Mouse (Mus musculus): Measurements from ENCODE around the gene Tgfb2.

Tgfb2 gene

GRCm38 (mm10) chr1:186705915-186706248 is at the start of gene Tgfb2:
Gene Tgfb2 (minus strand): TSS chr1:186705989.
- DNase-seq = peak; percentile 97

- no peak for DNase-seq
Observed at GRCm38 (mm10) chr1:186749675-186750283, 44.0 kb upstream of the Tgfb2 start.

- peak; percentile 97 for DNase-seq
Observed at GRCm38 (mm10) chr1:186748724-186749653, 43.2 kb upstream of the Tgfb2 start, which contains the start of gene Rrp15. Gene Rrp15 (minus strand): TSS chr1:186749358.

DNA sequence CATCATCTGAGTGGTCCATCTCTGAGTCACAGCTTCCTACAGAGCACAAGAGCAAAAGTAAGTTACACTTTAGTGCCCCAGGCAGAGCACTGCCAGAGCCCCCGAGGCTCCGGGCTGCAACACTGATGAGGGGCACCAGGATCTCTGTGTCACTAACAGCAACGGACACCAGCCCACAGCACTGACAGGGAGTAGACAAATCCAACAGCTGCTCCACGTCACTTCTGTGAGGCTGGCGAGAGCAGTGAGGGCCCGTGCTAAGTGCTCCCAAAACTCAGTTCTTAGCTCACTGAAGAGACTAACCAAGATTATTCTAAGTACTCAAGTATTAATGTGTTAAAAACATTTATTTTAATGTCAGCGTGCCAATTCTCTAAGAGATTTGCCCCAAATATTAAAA is 34.0 kb upstream of the Tgfb2 start:
- peak; percentile 78 for DNase-seq

DNA sequence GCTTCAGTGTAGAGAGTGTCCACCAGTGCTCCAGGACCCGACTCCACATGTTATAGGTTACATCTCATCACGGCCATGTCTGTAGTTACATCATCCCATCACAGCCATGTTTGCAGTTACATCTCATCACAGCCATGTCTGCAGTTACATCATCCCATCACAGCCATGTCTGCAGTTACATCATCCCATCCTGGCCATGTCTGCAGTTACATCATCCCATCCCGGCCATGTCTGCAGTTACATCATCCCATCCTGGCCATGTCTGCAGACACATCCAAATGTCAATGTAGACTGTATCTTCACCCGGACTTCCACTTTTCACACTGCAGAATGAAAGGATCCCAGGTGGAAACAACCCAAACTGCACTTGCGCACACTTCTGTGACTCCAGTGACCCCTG is 29.7 kb upstream of the Tgfb2 start:
- DNase-seq = no peak

DNA sequence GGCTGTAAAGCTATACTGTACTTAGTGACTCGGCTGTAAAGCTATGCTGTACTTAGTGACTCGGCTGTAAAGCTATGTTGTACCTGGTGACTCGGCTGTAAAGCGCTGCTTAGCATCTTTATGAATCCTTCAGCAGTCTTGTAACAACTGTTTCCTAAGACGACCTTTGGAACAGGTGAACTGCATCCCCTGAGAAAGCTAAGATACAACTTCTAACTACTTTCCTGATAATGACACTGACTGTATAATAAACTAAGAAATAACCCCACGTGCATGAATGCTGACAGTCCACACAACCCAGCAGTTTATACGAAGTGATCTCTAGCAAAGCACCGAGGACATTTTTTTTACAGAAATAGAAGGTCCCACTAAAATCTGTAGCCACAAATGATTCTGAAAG is 27.3 kb upstream of the Tgfb2 start:
- DNase-seq = no peak

DNA sequence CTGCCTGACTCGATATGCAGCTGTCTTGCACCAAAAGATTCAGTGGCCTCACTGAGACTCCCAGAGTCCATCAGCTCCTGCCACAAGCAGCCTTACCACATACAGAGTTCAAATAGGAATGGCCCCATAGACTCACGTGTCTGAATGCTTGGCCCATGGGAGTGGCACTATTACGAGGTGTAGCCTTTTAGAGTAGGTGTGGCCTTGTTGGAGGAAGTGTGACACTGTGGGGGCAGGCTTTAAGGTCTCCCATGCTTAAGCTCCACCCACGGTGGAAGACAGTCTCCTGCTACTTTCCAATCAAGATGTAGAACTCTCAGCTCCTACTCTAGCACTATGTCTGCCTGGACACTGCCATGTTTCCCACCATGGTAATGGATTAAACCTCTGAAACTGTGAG is 23.0 kb upstream of the Tgfb2 start:
- DNase-seq = no peak

DNA sequence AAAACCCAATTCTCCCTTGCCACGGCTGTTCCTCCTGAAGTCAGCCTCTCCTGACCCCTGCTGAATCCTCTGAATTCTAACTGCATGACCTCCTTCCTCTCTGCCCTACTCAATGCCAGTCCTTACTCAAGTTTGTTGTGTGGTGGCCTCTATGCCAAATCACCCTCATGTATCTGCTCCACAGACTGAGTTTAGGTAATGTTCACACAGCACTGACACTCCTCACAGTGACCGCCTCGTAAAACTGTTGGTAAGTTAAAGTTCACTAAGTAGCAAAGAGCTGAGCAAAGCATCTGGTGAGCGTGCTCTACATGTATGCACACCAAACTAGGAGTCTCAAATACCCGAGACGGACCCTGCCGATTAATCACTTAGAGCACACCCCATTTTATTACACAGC is 20.3 kb upstream of the Tgfb2 start:
- no peak for DNase-seq

GRCm38 (mm10) chr1:186722299-186722698 is 16.5 kb upstream of the Tgfb2 start:
- DNase-seq = peak; percentile 81

- peak; percentile 96 for DNase-seq
Observed at GRCm38 (mm10) chr1:186721846-186722245, 16.1 kb upstream of the Tgfb2 start.

DNA sequence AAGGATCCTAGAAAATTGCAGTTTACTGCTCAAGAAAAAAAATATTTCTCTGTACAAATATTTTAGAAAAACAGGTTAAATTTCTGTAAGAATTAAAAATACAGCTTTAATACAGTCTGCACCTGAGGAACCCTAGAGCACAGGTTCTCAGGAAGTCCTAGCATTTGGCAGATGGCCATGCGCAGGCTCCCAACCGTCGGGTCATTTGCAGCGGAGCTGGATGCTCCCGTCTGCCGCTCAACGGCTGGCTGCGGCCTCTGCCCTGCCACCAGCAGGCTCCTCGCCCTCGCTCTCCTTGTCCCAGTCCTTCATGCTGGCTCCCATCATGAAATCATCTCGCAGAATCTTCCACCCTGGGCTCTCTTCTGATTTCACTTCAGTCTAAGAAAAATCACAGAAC is 15.4 kb upstream of the Tgfb2 start:
- no peak for DNase-seq

- DNase-seq = no peak
Observed at GRCm38 (mm10) chr1:186719708-186720107, 13.9 kb upstream of the Tgfb2 start.

GRCm38 (mm10) chr1:186718881-186719280 is 13.1 kb upstream of the Tgfb2 start:
- no peak for DNase-seq

- no peak for DNase-seq
Observed at GRCm38 (mm10) chr1:186714980-186715896, 9.4 kb upstream of the Tgfb2 start.

DNA sequence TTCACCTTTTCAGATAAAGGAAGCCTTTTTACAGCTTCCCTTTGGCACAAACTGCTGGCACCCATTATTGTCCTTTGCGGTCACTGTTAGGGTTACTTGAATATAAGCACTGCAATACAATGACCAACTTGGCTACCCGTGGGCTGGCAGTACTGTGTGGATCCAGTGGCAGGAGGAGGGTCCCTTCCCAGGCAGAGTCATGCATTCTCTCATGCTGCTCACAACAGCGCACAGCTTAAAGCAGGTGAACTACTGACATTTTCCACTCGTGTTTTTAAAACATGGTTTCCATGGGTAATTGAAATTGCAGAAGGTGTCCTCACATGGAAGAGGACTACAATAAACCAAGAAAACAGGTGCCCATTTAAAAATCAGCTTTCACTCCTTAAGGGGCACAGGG is 8.4 kb upstream of the Tgfb2 start:
- no peak for DNase-seq

DNA sequence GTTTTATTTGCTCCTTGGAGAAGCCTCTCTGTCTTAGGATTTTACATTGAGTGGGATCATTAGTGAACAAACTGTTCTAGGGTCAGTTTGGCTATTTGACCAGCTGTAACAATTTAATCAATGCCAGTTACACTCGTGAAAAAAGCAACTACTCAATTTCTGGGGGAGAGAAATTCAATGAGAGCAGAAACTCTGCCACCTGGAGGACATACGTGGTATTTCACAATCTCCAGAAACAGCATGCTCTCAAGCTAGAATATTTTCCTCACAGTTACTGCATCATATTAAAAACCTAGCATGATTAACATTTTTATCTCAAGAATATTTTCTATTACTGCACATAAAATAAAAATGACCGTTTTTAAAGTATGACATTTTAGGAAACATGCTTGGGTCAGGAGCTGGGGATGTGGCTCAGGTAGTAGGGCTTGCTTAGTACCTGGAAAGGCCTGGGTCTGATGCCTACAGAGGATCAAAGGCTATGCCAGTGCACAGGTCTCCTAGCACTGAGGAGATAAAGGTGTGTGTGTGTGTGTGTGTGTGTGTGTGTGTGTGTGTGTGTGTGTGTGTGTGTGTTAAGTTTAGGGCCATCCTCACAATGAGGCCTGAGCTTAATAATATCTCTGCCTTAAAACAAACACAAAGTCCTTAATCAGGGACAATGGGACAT is 7.1 kb upstream of the Tgfb2 start:
- no peak for DNase-seq

DNA sequence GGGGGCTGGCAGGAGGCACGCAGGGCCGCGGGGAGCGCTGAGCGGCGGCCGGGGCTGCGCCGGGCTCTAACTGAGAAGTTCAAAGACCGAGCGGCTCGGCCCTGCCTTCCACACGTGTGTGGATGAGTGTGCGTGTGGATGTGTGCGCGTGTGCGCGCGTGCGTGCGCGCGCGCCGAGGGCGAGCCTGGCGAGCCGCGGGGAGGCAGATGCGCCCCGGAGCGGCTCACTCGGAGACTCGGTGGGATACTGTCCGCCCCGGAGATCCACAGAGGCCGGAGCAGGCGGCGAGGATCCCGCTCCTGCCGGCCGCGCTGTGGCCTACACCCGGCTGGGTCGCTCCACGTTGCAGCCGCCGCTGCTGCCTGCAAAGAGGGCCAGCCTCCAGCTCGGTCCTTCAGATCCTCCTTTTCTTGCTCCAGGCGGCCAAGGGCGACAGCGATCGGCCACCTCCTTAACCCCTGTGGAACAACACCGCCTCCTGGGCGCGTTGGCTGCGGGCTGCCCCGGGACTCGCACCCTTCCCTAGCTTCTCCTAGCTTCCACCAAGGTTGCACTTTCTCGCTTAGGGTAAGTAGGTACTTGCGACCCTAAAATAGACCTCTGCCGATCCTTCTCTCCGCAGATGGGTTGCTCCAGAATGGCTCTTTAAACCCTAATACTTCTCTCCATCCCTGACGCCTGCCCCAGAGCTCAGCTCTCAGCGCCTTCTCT is 430 bp downstream of the Tgfb2 start:
- peak; percentile 98 for DNase-seq

GRCm38 (mm10) chr1:186703980-186704701 is 1.6 kb downstream of the Tgfb2 start:
- peak; percentile 93 for DNase-seq

DNA sequence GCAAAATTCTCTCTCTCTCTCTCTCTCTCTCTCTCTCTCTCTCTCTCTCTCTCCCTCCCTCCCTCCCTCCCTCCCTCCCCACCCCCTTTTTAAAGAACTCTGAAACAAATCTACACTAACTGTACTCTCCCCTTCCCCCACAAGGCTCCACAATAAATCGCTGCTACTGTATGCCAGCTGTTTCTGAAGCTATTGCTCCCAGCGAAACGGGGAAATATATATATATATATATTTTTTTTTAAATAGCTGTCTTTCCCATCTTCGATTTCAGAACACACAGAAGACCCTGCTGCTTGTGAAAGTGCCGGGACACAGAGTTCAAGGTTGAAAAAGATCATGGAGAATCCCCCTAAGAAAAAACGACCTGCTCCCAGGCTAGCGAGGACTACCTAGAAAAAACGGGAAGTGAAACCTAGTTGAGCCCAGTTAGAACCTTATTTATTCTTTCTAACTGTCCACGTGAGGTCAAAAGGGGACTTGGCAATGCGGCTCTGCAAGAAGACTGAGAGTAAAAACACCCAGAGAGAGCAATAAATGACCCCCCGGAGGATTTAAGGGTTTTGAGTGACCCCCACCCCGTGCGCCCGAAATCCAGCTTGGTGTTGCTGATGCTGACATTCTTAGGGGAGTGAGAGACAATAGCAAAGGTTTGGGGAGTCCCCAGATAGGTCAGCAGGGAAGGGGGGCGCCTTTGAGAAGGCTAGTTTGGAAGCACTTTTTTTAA is 2.4 kb downstream of the Tgfb2 start:
- DNase-seq = peak; percentile 91

DNA sequence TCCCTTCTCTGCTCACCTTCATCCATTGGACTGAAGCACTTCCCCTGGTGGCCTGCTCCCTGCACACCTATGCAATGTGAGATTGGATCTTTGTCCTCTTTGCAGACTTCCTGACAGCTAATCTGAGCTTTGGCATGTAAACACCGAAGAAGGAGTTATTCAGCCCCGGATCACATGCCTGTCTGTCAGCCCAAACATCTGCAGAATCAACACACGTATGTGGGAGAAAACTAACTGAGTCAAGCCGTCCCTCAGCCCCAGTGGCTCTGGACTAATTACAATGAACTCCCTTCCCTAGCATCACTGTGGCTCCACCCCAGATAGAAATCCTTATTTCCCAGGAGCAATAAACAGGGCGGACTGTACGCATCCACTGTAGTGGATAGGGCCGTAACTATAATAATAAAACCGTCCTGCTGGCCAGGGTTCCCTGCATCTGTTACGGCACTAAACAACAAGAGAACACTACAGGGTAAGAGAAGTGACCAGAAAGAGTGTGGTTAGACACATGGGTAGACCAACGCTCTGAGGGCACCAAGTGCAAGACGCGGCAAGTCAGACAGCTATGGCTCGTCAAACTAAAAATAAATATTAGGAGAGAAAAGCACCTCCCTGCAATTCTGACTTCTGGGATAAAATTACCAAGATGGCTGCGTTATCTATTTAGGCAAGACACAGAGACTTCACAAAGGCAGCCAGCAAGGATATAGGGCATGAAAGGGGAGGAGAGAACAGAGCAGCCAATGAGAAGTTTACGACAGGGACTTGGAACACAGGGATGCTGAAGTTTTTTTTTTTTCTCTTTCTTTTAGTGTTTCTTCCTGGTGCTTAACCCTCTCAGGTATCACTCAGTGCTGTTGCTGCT is 3.2 kb downstream of the Tgfb2 start:
- DNase-seq = peak; percentile 96

All from heart, adult 11 months (tissue).